Mouse (Mus musculus) kidney, postnatal 36 days (tissue): ENCODE data around the gene S1pr5.
"Not testable (repeated sequence)": the region's sequence is repeated elsewhere in the genome, so short reads cannot be mapped to it uniquely, and the experiment has no call there.

Experiments
- DNase-seq, 2 experiments: peaks; one replicate each; pipeline ENCODE4 v3.0.0; 2021 to 2022; ENCODE audit warnings: mixed read lengths in 2 of 2

The S1pr5 gene

DNA sequence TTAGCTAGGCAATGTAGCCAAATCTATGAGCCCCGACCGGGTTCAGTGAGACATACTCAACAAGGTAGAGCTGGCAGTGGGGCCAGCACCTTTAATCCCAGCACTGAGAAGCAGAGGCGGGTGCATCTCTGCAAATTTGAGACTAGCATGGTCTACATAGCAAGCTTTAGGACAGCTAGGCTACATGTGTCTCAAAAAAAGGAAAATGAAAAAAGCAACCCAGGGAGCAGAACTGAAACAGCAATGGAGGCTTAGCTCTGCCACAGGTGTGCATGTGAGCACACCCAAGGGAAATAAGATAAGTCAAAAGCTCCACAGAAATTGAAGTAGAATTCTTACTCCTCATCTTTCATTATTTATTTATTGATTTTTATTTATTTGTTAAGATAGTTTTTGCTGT, 49.3 kb downstream of the S1pr5 start:
- no peak for DNase-seq

DNA sequence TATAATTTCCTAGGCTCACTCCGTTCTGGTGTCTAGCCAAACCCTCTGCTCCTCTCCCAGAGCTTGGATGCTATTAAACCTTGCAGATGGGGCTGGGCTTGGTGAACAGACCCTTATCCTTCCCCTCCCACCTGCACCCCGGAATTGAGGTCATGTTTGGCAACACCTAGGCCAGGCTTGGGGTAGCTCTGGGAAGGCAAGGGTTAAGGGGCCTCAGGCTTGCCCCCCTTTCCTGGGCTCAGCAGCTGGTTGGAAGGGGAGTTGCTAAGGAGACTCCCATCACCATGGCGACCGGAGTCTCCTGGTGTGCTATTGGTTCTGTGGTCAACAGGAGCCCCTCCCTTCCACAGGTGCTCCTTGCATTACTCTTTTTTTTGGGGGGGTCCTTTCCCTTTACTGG, 50.3 kb downstream of the S1pr5 start:
- no peak for DNase-seq

DNA sequence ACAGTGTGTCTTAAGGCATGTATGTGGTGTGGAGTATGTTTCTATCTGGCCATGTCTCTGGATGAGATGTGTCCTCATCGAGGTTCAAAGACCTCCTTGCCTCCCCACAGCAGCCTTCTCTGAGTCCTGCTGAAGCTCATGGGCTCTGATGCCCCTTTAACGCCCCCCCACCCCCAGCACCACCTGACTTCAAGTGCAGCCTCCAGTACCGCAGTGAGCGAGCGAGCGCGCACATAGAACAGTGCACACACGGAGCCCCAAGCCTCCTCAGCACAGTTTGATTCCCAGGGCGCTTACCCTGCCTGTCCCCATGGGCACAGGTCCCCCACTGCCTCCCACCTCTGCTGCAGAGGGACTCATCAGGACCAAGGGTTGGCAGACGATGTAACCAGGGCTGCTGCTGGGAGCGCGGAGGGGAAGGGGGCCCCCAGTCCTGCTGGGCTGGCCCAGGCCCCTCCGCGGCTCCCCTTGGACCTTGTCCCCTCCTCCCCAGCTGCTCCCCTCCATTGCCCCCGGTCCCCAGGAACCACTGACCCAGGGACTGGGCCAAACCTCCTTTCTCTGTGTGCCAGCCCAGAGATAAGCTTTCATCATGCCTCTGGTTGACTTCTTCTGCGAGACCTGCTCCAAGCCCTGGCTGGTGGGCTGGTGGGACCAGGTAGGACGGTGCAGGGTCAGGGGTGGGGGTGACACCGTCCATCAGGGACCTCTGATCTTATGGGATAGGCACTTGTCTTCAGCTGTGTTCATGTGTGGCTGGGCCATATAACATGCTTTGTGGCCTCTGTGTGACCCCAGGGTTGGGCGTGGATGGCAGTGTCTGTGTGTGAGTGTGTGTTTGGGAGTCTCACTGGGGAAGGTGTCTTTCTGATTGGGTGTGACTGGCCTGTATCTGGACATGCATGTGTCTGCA, 51.5 kb downstream of the S1pr5 start:
- no peak for DNase-seq

DNA sequence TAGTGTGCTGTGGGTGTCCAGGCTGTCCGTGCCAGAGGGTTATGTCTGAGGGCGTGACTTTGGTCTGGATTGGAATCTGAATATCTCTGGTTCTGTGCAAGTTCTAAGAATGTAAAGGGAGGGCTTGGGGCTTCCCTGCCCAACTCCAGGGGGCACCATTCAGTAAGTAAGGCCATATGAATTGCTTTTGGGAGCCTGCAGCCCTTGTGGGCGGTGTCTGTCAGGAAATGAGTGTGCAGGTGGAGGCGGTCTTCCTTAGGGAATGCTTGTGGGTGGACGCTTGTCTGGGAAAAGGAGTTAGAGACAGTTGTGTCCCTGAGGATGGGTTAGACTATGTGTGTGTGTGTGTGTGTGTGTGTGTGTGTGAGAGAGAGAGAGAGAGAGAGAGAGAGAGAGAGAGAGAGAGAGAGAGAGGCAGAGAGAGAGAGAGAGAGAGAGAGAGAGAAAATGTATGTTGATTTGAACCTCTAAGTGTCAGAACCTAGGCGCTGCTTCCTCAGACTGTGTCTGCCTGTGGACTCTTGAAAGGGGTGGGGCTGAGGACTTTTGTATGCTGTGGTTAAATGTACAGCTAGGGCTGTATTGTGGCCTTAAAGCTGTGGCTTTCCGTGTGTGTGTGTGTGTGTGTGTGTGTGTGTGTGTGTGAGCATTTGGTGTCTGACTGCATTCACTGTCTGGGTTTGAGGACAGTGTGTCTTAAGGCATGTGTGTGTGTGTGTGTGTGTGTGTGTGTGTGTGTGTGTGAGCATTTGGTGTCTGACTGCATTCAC, 52.3 kb downstream of the S1pr5 start:
- not testable (repeated sequence) for DNase-seq

DNA sequence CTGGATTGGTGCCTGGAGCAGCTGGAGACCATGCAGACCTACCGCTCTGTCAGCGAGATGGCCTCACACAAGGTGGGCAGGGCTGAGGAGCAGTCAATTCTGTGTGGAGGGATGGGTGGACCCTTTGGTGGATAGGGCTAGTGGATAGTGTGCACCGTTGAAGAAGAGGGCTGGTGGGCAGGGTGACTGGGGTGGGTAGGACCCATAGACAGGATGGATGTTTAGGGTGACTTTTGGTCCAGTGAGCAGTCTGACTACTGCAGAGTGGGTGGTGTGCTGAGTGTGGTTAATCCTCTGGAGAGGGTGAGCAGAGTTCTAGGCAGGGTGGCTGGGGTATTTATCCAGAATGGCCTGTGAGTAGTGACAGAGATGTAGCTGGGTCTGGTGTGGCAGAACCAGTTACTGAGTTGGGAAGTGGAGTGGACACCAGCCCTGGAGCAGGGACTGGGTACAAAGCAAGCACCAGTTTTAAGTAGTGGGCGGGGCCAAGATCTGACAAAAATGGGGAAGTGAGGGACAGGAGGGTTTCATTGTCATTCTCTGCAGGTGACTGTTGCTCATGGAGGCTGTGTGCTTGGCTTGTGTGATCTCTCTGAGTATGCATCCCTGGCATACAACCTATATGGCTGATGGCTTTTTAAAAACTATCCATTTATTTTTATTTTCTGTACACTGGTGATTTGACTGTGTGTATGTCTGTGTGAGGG, 53.3 kb downstream of the S1pr5 start:
- DNase-seq = no peak

DNA sequence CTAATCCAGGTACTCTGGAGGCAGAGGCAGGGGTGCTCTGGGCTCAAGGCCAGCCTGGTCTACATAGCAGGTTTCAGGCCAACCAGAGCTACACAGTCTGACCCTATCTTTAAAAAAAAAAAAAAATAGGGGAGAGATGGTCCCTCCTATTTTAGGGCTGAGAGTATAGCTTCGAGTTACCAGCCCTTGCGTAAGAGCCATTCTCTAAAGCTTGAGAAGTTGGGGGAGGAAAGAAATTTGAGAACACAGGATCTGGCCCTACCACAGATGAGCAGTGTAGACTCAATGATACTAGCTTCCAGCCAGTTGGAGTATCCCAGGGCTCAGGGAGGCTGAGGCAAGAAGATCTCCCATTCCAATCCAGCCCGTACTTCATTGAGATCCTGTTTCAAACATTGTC, 54.5 kb downstream of the S1pr5 start:
- no peak for DNase-seq
